Mouse (Mus musculus) spleen, postnatal 10 days (tissue): ENCODE data around the gene Rfesd.
A peak's percentile ranks its signal among the peaks of the same experiment; 100 is the strongest.

Experiments
- DNase-seq, 2 experiments: peaks; one replicate each; pipeline ENCODE4 v3.0.0; 2021 to 2022; ENCODE audit warnings: low spot score in 2 of 2

Gene Rfesd

DNA sequence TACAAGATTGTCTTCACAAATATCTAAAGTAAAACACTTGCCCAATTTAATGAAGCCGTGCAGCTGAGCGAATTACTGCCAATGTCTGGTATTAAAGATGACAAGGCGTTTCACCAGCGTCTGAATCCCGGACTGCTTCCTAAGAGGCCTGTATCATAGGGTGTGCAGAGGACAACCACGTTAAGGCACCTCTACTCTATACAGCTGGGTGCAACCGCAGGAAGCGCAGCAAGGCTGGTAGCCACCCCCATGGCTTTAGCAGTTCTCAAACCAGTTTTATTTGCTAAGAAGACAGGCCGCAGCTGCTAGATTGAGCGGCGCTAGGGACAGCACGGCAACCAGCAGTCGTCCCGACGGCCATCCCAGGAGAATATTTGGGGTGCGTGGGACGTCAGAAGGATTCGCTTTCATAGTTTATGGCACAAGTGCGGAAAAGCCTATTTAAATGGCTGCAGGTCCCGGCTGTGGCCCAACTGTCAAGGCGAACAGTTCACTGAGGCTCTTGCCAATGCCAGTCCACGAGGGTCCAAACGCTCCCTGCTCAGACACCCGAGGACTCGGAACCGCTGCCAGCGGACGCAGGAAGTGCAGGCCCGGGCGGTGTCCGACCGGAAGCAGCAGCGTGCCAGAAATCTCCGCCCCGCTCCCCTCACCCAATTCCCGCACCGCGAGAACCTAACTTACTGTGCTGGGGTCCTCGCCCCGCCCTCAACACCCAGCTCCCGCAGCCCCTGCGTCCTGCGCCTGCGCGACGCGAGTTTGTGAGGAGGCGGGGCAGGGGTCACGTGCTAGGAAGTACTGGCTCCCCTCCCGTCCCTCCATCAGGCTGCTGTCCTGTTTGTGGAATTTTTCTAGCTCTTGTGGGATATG lies at the start of gene Rfesd:
Rfesd (minus strand) TSS at position 746 of the 870 bp plus-strand sequence.
- DNase-seq: peak; percentile 88 to 96

- no peak for DNase-seq
These were observed 45.9 kb upstream of the Rfesd start for GRCm38 (mm10) chr13:76064363-76064945.

DNA sequence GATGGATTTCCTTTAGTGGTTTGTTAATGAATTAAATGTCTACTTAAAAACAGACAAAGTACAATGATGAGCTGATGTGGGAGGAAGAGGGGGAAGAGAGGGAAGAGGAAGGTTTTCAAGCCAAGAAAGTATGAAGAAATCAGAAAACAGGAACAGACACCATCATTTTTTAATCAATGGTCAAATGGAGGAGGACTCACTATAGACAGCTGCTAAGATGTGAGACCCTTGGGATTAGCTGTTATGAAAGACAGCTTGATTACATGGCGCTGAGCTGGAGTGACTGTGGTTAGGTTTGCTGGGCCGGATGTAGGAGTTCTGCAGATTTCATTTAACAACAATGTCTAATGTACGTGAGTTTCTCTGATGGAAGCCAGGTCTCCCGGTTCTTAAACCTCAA lies 45.0 kb upstream of the Rfesd start:
- DNase-seq: no peak

GRCm38 (mm10) chr13:76062569-76062968 lies 44.0 kb upstream of the Rfesd start:
- DNase-seq: no peak

DNA sequence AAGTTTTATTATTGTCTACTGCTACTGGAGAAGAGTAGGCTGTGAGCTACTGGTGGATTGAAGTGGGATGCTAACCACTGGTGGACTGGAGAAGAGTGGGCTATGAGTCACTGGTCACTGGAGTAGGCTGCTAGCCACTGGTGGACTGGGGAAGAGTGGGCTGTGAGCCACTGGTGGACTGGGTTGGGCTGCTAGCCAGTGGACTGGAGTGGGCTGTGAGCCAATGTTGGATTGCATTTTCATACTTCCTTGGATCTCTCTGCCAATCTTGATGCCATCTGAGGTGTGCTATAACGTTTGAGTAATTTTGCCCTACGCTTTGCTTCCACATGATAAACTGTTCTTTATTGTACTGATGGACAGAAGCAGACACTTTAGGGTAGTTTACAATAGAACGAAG lies 43.6 kb upstream of the Rfesd start:
- DNase-seq: no peak

DNA sequence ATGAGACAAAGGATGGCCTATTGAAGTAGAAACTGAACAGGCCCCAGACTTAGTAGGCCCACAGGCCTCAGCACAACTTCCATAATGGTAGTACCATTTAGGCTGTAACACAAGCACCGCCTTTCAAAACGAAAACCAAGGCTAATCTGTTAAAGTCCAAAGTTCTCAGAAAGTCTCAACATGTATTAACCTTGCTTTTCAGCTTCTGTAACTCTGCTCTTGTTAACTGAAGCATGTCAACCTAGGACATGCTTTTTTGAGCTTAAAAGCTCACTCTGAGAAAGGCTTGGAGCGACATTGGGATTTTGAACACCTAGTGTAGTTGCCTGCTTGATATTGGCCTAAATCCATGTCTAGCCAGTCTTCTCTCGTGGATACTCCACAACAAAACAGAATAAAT lies 41.1 kb upstream of the Rfesd start:
- DNase-seq: no peak

GRCm38 (mm10) chr13:76057267-76058069 lies 38.9 kb upstream of the Rfesd start:
- DNase-seq: no peak

- DNase-seq: no peak
These were observed 38.4 kb upstream of the Rfesd start, which contains the start of gene Gpr150 for GRCm38 (mm10) chr13:76056896-76057266. TSS of gene Gpr150 (minus strand) at chr13:76056996.

DNA sequence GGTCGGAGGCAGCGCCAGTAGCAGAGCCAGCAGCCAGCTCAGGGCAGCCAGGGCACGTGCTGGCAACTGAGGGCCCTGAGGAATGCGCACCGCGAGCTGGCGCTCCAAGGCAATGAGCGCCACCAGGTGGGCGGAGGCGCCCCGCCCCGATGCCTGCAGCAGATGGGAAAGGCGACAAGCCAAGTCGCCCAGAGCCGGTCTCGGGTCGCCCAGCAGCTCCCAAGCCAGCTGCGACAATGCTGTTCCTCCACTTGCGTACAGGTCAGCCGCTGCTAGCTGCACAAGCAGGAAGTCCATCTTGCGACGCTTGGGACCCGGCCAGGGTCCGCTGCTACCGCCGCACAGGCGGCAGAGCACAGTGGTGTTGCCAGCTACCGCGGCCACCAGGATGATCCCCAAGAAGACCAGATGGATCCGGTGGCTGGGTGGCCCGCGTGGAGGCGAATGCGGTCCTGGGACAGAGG lies 37.8 kb upstream of the Rfesd start:
- DNase-seq: peak; percentile 60 to 76

GRCm38 (mm10) chr13:76055391-76056232 lies 37.1 kb upstream of the Rfesd start:
- DNase-seq: peak; percentile 47 to 54

- no peak for DNase-seq
These were observed 26.5 kb upstream of the Rfesd start for GRCm38 (mm10) chr13:76044971-76045370.

- DNase-seq: no peak
These were observed 23.9 kb upstream of the Rfesd start for GRCm38 (mm10) chr13:76042455-76042854.

DNA sequence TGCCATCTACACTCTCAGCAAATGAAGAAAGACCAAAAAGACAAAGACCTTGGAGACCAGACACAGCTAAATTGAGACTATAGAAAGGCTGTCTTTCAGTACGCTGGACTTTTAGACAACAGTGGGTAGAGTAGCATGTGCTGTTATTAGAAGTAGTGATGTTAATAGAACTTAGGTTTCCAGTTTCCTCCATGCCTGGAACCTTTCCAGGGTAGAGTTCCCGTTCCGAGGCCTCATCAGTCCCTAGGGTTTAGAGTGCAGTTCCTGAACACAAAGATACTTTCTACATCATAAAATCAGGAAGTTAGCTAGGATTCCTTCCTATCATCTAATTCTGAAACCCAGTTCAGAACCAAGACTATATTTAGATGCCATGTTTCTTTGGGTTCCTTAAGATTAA lies 6.1 kb upstream of the Rfesd start:
- no peak for DNase-seq

DNA sequence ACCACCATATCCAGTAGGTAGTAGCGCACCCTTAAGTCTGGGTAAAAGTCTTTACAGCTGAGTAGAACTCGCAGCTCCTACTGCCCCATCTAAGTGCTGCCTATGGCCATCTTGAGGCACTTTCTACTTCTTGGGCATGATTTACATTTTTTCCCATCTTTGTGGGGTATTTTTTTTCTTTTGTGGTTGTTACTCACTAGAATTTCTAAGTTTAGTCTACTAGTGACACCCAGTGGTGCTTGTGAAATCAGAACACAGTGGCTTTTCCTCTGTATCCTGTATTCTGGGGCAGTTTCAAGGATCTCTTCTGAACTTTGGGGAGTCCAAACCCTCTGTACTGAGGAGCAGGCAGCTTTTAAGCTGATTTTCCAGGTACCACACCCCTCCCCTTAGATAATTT lies 3.3 kb upstream of the Rfesd start:
- no peak for DNase-seq

DNA sequence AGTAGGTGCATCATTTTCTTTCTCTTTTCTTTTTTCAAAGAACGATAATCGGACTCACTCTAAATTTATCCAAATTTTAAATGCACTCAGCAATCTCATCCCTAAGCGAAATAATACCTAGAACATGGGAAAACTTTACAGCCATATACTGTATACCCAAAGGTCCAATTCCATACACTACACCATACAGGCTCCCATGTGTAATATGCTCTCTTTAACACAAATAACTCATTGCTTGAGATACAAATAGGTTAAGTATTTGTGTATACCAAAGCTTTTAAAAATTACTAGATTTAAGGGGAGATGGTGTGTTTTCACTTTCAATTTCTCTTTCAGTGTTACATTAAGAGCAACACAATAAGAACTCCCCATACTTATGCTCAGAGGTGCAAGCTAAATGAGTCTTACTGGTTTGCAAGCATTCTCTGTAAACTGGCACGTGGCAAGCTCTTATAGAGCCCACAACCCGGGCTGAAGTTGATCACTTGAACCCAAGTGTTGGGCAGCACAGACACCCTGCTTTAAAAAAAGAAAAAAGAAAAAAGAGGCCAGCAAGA lies 403 bp upstream of the Rfesd start:
- DNase-seq: no peak

- DNase-seq: no peak
These were observed 1.1 kb downstream of the Rfesd start for GRCm38 (mm10) chr13:76017465-76017864.

DNA sequence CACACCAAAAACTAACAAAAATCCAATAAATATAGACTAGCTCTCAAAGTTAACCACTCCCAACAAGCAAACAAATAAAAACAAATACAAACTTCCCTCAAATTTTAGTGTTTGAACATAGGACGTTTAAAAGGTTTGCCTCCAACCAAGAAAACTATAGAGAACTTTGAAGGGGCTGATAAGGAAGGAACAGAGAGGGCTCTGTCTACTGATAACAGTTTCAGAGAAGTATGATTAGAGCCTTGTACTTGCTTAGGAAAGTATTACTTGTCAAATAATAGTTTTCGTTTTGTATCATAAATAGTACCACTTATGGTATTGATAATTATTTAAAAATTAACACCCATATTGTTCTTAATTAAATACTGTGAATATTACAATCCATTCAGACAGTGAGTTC lies 4.0 kb downstream of the Rfesd start:
- no peak for DNase-seq

DNA sequence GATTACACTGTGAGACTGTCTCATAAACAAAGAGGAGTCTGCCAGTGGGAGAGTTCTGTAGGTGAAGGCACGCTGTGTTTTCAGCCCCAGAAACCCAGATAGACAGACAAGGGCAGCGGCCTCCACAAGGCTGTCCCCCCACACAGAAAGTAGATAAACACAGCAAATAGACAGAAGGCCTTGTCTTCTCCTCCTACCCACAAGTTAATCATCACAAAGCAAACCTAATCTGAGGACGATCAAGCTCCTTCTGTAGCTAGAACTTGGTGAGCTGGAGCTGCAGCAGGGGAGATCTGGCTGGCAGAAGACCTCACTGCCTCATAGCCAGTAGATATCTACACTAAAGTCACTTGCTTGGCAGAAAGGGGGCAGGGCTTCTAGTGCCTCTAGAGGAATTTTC lies 15.2 kb downstream of the Rfesd start:
- no peak for DNase-seq

- no peak for DNase-seq
These were observed 26.1 kb downstream of the Rfesd start for GRCm38 (mm10) chr13:75992169-75993028.

- no peak for DNase-seq
These were observed 30.4 kb downstream of the Rfesd start for GRCm38 (mm10) chr13:75988096-75988495.
